Mouse (Mus musculus): ENCODE results near the gene Nucb1. TPM values are rescaled to one million over a fixed set of nuclear protein-coding genes. Genes with fewer than 3 reads are reported as not detected.
A peak's percentile ranks its signal among the peaks of the same experiment; 100 is the strongest.

Nucb1 gene
- polyA plus RNA-seq, 1 experiment from 2014 or later: 159 TPM

GRCm38 (mm10) chr7:45455932-45456696 is 54.1 kb downstream of the Nucb1 start:
- Histone ChIP-seq H3K27me3 (ENCODE audit: control insufficient read depth, insufficient read depth, low read length) (no peaks in the 10 kb centered on the region), H3K4me3 (ENCODE audit: control insufficient read depth in 1 of 2, insufficient read depth in 1 of 2, low read depth in 1 of 2, low read length in 2 of 2) (no peak overlapping the region), H3K9me3 (ENCODE audit: control insufficient read depth, low read length) (no peaks in the 10 kb centered on the region), H3K4me1 (ENCODE audit: control insufficient read depth in 2 of 2, insufficient read depth in 2 of 2, low read length in 2 of 2) (peaks cover 18 to 30% of the 10 kb centered on the region in 2 experiments), H3K9ac (ENCODE audit: low read length) (no peak overlapping the region; the same call in 1 of the 2 replicates), H3K36me3 (ENCODE audit: control insufficient read depth, insufficient read depth, low read length) (peaks cover 62% of the 10 kb centered on the region), H3K4me2 (ENCODE audit: low read length) (peak overlapping the region; percentile 90), H3K27ac (replicated peaks in 1 of 2; ENCODE audit: control insufficient read depth in 1 of 2, insufficient read depth in 1 of 2, low read depth in 2 of 2, low read length in 2 of 2) (peak overlapping the region in 1 of 2 experiments; percentile 4; a peak in 1 of 4 replicates)
- no peak for ATAC-seq (ENCODE audit: insufficient number of reproducible peaks, insufficient read depth, low FRiP score, low read depth)
- 69% methylated on average over 13 of the region's 13 CpGs for WGBS

GRCm38 (mm10) chr7:45454971-45455370 is 55.2 kb downstream of the Nucb1 start:
- Histone ChIP-seq H3K27ac (replicated peaks in 1 of 2; ENCODE audit: control insufficient read depth in 1 of 2, insufficient read depth in 1 of 2, low read depth in 2 of 2, low read length in 2 of 2) (no peak overlapping the region), H3K27me3 (ENCODE audit: control insufficient read depth, insufficient read depth, low read length) (no peaks in the 10 kb centered on the region), H3K4me2 (ENCODE audit: low read length) (no peak overlapping the region), H3K4me3 (ENCODE audit: control insufficient read depth in 1 of 2, insufficient read depth in 1 of 2, low read depth in 1 of 2, low read length in 2 of 2) (no peak overlapping the region), H3K36me3 (ENCODE audit: control insufficient read depth, insufficient read depth, low read length) (peaks cover 64% of the 10 kb centered on the region), H3K4me1 (ENCODE audit: control insufficient read depth in 2 of 2, insufficient read depth in 2 of 2, low read length in 2 of 2) (peaks cover 9 to 19% of the 10 kb centered on the region in 2 experiments), H3K9ac (ENCODE audit: low read length) (no peak overlapping the region), H3K9me3 (ENCODE audit: control insufficient read depth, low read length) (no peaks in the 10 kb centered on the region)
- 86% methylated on average over 15 of the region's 15 CpGs for WGBS
- no peak for ATAC-seq (ENCODE audit: insufficient number of reproducible peaks, insufficient read depth, low FRiP score, low read depth)

DNA sequence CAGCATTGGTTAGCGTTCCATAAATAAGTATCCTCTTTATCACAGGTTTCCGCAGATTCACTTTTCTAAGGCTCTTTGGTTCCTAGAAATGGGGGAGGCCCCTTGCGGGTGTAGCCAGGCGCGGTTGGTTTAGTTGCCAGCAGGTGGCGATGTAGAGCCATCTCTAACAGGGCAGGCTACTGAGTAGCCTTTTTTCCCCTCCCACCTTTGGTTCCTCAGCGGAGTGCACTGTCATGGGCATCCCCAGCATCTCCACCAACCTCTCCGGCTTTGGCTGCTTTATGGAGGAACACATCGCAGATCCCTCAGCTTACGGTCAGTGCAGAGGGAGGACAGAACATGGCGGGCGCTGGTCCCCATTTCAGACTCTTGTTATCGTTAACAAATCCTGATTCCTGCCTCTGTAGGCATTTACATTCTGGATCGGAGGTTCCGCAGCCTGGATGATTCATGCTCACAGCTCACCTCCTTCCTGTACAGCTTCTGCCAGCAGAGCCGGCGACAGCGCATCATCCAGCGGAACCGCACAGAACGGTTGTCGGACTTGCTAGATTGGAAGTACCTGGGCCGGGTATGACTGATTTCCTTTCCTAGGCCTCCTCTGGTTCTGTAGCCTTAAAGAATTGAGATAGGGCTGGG is 58.7 kb downstream of the Nucb1 start:
- H3K36me3 ChIP-seq (ENCODE audit: control insufficient read depth, insufficient read depth, low read length): peaks cover 70% of the 10 kb centered on the region
- H3K4me2 ChIP-seq (ENCODE audit: low read length): no peak overlapping the region
- H3K9ac ChIP-seq (ENCODE audit: low read length): no peak overlapping the region
- H3K27ac ChIP-seq (replicated peaks in 1 of 2; ENCODE audit: control insufficient read depth in 1 of 2, insufficient read depth in 1 of 2, low read depth in 2 of 2, low read length in 2 of 2): no peak overlapping the region
- no peak for ATAC-seq (ENCODE audit: insufficient number of reproducible peaks, insufficient read depth, low FRiP score, low read depth)
- no peaks in the 10 kb centered on the region for H3K9me3 ChIP-seq (ENCODE audit: control insufficient read depth, low read length)
- H3K27me3 ChIP-seq (ENCODE audit: control insufficient read depth, insufficient read depth, low read length): no peaks in the 10 kb centered on the region
- 55% methylated on average over 23 of the region's 23 CpGs for WGBS
- peaks cover 0 to under 1% of the 10 kb centered on the region in 2 experiments; a peak in 1 of 4 replicates for H3K4me1 ChIP-seq (ENCODE audit: control insufficient read depth in 2 of 2, insufficient read depth in 2 of 2, low read length in 2 of 2)
- H3K4me3 ChIP-seq (ENCODE audit: control insufficient read depth in 1 of 2, insufficient read depth in 1 of 2, low read depth in 1 of 2, low read length in 2 of 2): no peak overlapping the region

DNA sequence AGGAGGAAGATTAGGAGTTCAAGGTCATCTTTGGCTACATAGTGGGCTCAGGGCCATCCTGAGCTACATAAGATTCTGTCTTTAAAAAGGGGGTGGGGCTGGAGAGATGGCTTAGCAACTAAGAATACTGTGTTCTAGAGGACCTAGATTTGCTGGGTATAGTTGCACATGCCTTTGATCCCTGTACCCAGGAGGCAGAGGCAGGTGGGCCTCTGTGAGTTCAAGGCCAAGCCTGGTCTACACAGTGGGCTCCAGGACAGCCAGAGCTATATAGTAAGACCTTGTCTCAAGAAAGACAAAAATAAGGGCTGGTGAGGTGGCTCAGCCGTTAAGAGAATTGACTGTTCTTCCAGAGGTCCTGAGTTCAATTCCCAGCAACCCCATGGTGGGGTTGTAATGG is 60.2 kb downstream of the Nucb1 start:
- no peak for ATAC-seq (ENCODE audit: insufficient number of reproducible peaks, insufficient read depth, low FRiP score, low read depth)
- WGBS: 94% methylated on average over 1 of the region's 1 CpGs
- H3K27me3 ChIP-seq (ENCODE audit: control insufficient read depth, insufficient read depth, low read length): no peaks in the 10 kb centered on the region
- H3K9me3 ChIP-seq (ENCODE audit: control insufficient read depth, low read length): no peaks in the 10 kb centered on the region
- H3K4me1 ChIP-seq (ENCODE audit: control insufficient read depth in 2 of 2, insufficient read depth in 2 of 2, low read length in 2 of 2): no peaks in the 10 kb centered on the region
- no peak overlapping the region for H3K9ac ChIP-seq (ENCODE audit: low read length)
- peaks cover 78% of the 10 kb centered on the region for H3K36me3 ChIP-seq (ENCODE audit: control insufficient read depth, insufficient read depth, low read length)
- H3K27ac ChIP-seq (replicated peaks in 1 of 2; ENCODE audit: control insufficient read depth in 1 of 2, insufficient read depth in 1 of 2, low read depth in 2 of 2, low read length in 2 of 2): no peak overlapping the region
- H3K4me3 ChIP-seq (ENCODE audit: control insufficient read depth in 1 of 2, insufficient read depth in 1 of 2, low read depth in 1 of 2, low read length in 2 of 2): no peak overlapping the region
- H3K4me2 ChIP-seq (ENCODE audit: low read length): no peak overlapping the region

DNA sequence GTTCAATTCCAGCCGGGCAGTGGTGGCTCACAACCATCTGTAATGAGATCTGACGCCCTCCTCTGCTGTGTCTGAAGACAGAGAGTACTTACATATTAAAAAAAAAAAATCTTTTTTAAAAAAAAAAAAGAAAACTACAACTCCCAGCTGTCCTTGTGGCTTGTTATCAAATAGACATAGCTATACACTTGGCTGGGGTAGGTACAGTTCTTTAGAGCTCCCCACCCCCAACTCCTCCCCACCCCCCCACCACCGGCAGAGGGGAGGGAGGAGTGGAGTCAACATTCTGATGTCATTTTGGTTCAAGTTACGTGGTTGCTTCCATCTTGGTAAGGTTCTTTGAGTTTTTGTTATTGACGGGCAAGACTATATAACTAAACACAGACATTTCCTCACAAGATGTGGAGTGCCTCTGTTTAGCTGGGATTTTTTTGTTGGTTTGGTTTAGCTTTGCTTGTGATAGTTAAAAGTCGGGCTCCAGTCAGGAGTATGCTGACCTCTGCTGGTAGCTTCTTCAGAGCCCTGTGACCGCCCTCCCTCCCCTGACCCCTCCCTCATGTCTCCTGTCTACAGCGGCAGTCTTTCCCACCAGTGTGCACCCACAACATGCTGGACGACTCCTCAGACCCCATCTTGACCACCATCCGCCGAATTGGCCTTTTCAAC is 62.7 kb downstream of the Nucb1 start:
- no peaks in the 10 kb centered on the region for H3K4me1 ChIP-seq (ENCODE audit: control insufficient read depth in 2 of 2, insufficient read depth in 2 of 2, low read length in 2 of 2)
- H3K27me3 ChIP-seq (ENCODE audit: control insufficient read depth, insufficient read depth, low read length): no peaks in the 10 kb centered on the region
- H3K27ac ChIP-seq (replicated peaks in 1 of 2; ENCODE audit: control insufficient read depth in 1 of 2, insufficient read depth in 1 of 2, low read depth in 2 of 2, low read length in 2 of 2): no peak overlapping the region; a peak in 1 of 4 replicates
- 31% methylated on average over 11 of the region's 11 CpGs for WGBS
- no peak for ATAC-seq (ENCODE audit: insufficient number of reproducible peaks, insufficient read depth, low FRiP score, low read depth)
- H3K4me3 ChIP-seq (ENCODE audit: control insufficient read depth in 1 of 2, insufficient read depth in 1 of 2, low read depth in 1 of 2, low read length in 2 of 2): no peak overlapping the region
- no peak overlapping the region for H3K4me2 ChIP-seq (ENCODE audit: low read length)
- H3K9me3 ChIP-seq (ENCODE audit: control insufficient read depth, low read length): no peaks in the 10 kb centered on the region
- H3K36me3 ChIP-seq (ENCODE audit: control insufficient read depth, insufficient read depth, low read length): peaks cover 78% of the 10 kb centered on the region
- H3K9ac ChIP-seq (ENCODE audit: low read length): peak overlapping the region; percentile 22; the same call in 1 of the 2 replicates

DNA sequence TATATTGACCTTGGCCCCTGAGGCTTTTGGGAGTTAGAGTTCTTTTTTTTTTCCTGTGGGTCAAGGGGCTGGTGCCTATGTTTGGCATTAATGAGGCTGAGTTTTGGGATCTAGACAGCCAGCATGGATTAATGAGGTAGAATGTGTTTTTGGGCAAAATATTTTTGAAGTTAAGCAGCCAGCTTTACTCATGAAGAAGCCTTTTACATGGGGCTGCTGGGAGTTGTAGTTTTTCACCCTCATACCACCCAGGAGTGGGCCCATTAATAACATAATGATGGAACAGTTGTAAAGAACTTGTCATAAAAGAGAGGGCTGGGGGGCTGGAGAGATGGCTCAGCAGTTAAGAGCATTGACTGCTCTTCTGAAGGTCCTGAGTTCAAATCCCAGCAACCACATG is 63.6 kb downstream of the Nucb1 start:
- Histone ChIP-seq H3K27me3 (ENCODE audit: control insufficient read depth, insufficient read depth, low read length) (no peaks in the 10 kb centered on the region), H3K9ac (ENCODE audit: low read length) (no peak overlapping the region), H3K4me2 (ENCODE audit: low read length) (no peak overlapping the region), H3K27ac (replicated peaks in 1 of 2; ENCODE audit: control insufficient read depth in 1 of 2, insufficient read depth in 1 of 2, low read depth in 2 of 2, low read length in 2 of 2) (no peak overlapping the region), H3K9me3 (ENCODE audit: control insufficient read depth, low read length) (no peaks in the 10 kb centered on the region), H3K4me3 (ENCODE audit: control insufficient read depth in 1 of 2, insufficient read depth in 1 of 2, low read depth in 1 of 2, low read length in 2 of 2) (no peak overlapping the region), H3K4me1 (ENCODE audit: control insufficient read depth in 2 of 2, insufficient read depth in 2 of 2, low read length in 2 of 2) (no peaks in the 10 kb centered on the region), H3K36me3 (ENCODE audit: control insufficient read depth, insufficient read depth, low read length) (peaks cover 77% of the 10 kb centered on the region)
- no peak for ATAC-seq (ENCODE audit: insufficient number of reproducible peaks, insufficient read depth, low FRiP score, low read depth)

- 73% methylated on average over 22 of the region's 22 CpGs for WGBS
- ATAC-seq (ENCODE audit: insufficient number of reproducible peaks, insufficient read depth, low FRiP score, low read depth): no peak
- Histone ChIP-seq H3K9me3 (ENCODE audit: control insufficient read depth, low read length) (no peaks in the 10 kb centered on the region), H3K27ac (replicated peaks in 1 of 2; ENCODE audit: control insufficient read depth in 1 of 2, insufficient read depth in 1 of 2, low read depth in 2 of 2, low read length in 2 of 2) (no peak overlapping the region), H3K36me3 (ENCODE audit: control insufficient read depth, insufficient read depth, low read length) (peaks cover 87% of the 10 kb centered on the region), H3K4me1 (ENCODE audit: control insufficient read depth in 2 of 2, insufficient read depth in 2 of 2, low read length in 2 of 2) (no peaks in the 10 kb centered on the region), H3K9ac (ENCODE audit: low read length) (no peak overlapping the region), H3K27me3 (ENCODE audit: control insufficient read depth, insufficient read depth, low read length) (no peaks in the 10 kb centered on the region), H3K4me2 (ENCODE audit: low read length) (no peak overlapping the region), H3K4me3 (ENCODE audit: control insufficient read depth in 1 of 2, insufficient read depth in 1 of 2, low read depth in 1 of 2, low read length in 2 of 2) (no peak overlapping the region)
Observed at GRCm38 (mm10) chr7:45443526-45444420, 66.4 kb downstream of the Nucb1 start.
